Mouse (Mus musculus): ENCODE measurements around the gene Cldn22. TPM values are rescaled to one million over a fixed set of nuclear protein-coding genes. Genes with fewer than 3 reads are reported as not detected.

Gene Cldn22
- polyA plus RNA-seq (2014; fragmentation: Illumina TruSeq; extraction: RNeasy Lipid Tissue Mini Kit (QIAGEN cat#74804); ENCODE audit: insufficient read depth, low read depth, low replicate concordance): 1.0 TPM

GRCm38 (mm10) chr8:47824182-47824581 is at the start of gene Cldn22:
Gene Cldn22, plus strand, starts transcription at chr8:47824482.

DNA sequence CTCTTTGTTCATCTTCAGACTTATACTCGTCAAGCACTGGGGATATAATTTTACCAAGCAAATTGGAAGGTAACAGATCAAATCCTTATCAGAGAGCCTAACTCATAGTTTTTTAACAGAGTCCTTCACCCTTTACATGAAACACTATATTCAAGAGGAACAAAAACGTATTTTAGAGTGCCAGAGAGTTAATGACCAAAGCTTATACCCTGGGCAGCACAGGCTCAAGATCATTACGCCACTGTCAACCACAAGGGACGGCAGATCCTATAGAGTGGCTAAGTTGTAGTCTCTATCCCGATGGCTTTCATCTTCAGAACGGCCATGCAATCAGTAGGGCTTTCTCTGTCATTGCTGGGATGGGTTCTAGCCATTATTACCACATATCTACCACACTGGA is 2.4 kb upstream of the Cldn22 start, which contains the start of gene Cldn24:
Cldn24 (plus strand) TSS at position 301 of the 400 bp plus-strand sequence.

Other genes starting within 250 kb of the Cldn22 start
- gene Ing2, start 148.9 kb upstream of the Cldn22 start, polyA plus RNA-seq (2014; fragmentation: Illumina TruSeq; extraction: RNeasy Lipid Tissue Mini Kit (QIAGEN cat#74804); ENCODE audit: insufficient read depth, low read depth, low replicate concordance): 20.5 TPM
- gene Cdkn2aip, start 110.5 kb upstream of the Cldn22 start, polyA plus RNA-seq (2014; fragmentation: Illumina TruSeq; extraction: RNeasy Lipid Tissue Mini Kit (QIAGEN cat#74804); ENCODE audit: insufficient read depth, low read depth, low replicate concordance): 7.3 TPM
- not detected for gene Cldn24, start 2.3 kb upstream of the Cldn22 start, polyA plus RNA-seq (2014; fragmentation: Illumina TruSeq; extraction: RNeasy Lipid Tissue Mini Kit (QIAGEN cat#74804); ENCODE audit: insufficient read depth, low read depth, low replicate concordance)
- 14.7 TPM for gene Wwc2, start 166.4 kb downstream of the Cldn22 start, polyA plus RNA-seq (2014; fragmentation: Illumina TruSeq; extraction: RNeasy Lipid Tissue Mini Kit (QIAGEN cat#74804); ENCODE audit: insufficient read depth, low read depth, low replicate concordance)